Mouse (Mus musculus): ENCODE data around the gene Sbk2.

GRCm38 (mm10) chr7:4922931-4923565 is 41.2 kb downstream of the Sbk2 start:
- TF ChIP-seq TAL1 (IDR thresholded peaks at IDR 0.05; ENCODE audit: low read length): no peak
- TF ChIP-seq GATA1 (IDR thresholded peaks at IDR 0.05; ENCODE audit: low read length): no peak

Data from erythroblast, embryonic 14.5 days (primary cell).